Mouse (Mus musculus) lung, adult 18-20 months (tissue): Measurements from ENCODE around the gene Pon2.
"Not testable (repeated sequence)": the region's sequence is repeated elsewhere in the genome, so short reads cannot be mapped to it uniquely, and the experiment has no call there.

ENCODE experiments used
- DNase-seq, 2 experiments: peaks; one replicate each; pipeline ENCODE4 v3.0.0; 2022; ENCODE audit warnings: mixed read lengths in 2 of 2

The Pon2 gene

DNA sequence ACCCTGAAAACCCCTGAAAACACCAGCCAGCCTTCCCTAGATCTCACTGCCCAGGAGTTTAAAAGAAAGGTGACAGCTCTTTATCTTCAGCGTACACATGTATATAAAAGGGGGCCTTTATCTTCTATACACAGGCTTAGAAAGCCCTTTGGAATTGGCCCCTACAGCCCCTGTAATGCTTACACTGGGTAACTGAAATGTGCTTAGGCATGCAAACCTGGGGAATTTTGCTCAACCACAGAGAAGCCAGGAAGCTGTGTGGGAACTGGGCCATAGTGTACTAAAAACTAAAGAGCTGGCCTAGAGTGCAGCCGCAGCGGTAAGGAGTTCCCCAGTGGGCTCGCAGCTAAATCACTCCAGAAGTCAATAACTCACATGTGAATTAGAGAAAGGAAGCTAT is 6.8 kb downstream of the Pon2 start:
- no peak for DNase-seq

GRCm38 (mm10) chr6:5287919-5288318 is 10.3 kb downstream of the Pon2 start:
- no peak for DNase-seq

GRCm38 (mm10) chr6:5287392-5287791 is 10.9 kb downstream of the Pon2 start:
- DNase-seq: no peak

GRCm38 (mm10) chr6:5282418-5282817 is 15.8 kb downstream of the Pon2 start:
- no peak for DNase-seq

DNA sequence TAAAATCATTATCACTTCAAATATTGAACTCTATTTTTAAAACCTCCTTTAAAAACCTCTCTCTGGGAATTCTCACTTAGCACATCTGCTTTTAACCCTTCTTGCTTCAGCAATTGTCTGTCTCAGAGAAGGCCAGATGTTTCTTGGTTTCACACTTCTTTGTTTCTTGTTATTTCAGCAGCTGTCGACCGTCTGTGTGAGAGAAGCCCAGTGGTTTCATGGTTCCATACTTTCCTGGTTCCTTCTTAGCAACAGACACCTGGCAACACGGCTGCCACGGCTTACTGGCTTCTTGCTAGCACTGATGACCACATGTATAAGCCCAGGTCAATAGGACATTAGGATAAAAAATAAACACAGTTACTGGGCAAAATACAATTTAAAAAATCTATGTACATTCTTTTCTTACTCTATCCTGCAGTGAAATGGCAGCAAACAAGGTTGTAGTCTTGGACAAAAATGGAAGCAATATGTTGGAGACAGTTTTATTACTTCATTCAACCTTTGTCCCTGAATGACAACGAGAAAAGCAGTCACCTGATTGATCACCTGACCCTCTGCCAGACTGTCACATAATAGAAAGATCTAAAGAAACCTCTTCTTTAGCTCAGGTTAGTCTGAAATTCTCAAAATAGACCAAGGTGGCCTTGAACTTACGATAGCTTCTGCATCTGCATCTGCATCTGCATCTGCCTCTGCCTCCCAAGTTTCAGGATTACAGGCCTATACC is 17.5 kb downstream of the Pon2 start:
- no peak for DNase-seq

DNA sequence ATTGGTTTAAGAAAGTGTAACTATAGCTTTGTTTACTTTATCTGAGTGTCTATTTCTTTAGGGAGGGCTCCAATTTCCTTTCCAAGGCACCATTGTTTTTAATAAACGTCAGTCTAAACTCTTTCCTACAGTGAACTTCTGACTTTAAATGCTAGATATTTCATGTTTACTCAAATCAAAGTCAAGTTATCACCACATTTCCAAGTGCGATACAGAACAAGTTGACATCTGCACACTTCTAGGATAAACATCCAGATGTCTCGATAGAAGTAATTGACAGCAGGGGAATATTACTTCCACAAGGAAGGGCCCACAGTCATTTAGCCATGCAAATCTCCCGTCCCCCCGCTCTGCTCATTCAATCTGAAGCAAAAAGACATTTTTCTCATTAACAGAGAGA is 20.3 kb downstream of the Pon2 start:
- no peak for DNase-seq

GRCm38 (mm10) chr6:5269641-5270040 is 28.6 kb downstream of the Pon2 start:
- no peak for DNase-seq

DNA sequence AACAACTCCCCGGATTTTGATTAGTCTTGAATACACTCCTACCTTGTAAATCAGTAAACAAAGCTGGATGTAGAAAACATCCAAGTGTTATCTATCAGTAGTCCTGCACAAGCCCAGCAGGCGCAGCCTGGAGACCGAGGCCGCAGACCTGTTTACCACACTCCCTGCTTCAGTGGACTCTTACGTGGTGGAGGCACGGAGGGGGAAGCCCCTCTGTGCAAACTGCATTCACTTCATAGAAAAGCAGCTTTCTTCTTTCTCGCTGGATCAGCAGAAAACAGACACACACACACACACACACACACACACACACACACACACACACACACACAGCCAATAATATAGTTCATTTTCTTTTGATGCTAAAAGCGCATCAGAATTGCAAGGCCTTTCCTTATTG is 33.5 kb downstream of the Pon2 start:
- DNase-seq: no peak

DNA sequence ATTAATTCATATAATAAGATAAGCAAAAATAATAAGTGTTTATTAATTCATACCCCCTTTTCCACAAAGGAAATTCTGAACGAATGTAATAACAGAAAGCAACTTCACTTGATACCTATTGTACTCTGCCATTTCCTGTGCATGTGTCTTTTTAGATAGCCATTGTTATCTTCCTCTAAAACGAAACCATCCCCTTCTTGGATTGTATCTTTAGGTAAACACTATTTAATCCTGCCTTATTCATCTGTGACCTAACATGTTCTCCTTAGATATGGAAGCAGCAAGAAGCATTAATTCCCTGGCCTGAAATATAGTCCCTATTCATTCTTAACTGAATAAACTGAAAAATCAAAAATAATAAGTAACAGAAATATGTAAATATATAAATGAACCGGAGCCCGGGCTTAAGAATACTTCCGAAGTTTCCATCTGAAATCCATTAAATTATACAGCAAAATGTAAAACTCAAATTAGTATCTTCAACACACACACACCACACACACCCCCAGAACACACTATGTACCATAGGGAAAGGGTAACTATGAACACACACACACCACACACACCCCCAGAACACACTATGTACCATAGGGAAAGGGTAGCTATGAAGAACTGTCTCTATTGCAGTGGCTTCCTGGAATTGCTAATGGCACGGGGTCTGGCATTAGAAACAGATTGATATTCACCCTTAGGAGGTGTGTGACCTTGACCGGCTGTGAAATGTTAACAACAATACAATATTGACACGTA is 34.8 kb downstream of the Pon2 start:
- DNase-seq: no peak

DNA sequence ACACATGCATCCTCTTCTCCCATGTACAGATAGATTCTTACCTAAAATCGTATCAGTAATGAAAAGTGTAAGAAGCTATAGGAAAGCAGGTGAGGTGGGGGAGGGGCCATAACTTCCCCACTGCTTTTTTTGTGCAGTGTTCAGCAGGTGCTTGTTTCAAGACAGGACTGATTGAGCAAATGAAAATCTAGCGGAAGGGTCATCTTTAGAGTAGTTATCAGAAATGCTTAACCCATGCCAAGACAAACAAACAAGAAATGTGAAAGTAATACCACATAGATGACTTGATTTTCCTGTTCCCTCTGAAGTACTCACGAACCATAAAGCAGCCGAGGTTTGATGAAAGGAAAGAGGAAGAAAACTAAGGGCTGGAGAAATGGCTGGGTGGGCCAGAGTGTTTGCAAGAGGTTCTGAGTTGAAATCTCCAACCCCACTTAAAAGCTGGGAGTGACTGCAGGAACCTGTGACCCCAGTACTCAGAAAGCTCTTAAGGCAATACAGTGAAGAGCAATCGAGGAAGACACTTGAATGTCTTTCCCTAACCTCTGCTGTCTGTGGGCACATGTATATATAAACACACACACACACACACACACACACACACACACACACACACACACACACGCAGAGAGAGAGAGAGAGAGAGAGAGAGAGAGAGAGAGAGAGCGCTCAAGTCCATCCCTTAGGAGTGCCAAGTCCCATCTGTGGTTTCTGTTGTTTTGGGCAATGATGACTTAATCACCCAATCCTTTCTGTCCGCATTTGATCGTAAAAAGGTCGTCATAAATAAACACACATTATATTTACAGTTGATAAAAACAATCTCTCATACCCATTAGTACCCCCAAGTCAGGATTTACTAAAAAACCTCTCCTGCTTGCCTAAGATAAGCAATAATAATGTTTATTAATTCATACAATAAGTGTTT is 35.7 kb downstream of the Pon2 start:
- peak; percentile 48 to 64 for DNase-seq

DNA sequence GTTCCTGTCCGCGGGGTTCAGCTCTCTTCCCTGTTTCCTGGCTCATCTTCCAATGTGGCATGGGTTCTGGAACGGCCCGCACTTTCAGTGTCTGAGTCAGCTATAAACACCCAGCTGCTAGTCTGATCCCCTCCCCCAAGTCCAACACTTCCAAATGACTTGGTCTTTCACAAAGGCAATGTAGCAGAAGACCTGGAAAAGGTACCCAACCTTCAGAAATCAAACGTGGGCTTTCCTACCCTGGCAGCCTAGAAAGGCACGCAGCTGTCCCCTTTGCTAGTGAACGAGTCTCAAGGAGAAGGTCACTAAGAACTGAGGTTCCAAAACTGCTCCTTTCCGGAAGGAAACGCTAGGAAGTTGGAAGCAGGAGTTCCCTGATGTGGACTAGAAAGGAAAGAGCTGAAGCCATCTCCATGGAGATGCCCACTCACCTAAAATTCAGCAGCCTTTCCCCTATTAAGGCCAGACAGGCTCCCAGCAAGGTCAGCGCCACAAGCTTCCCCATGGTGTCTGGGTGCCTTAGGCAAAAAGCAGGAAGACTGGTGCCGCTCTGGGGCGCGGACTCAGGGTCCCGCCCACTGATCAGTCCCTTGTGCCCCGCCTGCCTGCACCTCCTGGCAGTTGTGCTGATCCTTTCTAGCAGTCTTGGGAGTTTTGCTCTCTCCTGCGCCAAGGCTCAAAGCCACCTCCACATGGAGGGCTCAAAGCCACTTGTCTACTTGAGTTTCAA is 42.4 kb downstream of the Pon2 start, which contains the start of gene Pon3:
TSS of gene Pon3 (minus strand) at position 565 of the 730 bp plus-strand sequence.
- DNase-seq: peak; percentile 85 to 87

GRCm38 (mm10) chr6:5255291-5255690 is 43.0 kb downstream of the Pon2 start:
- DNase-seq: no peak

- DNase-seq: no peak
Observed at GRCm38 (mm10) chr6:5254869-5255268, 43.4 kb downstream of the Pon2 start.

GRCm38 (mm10) chr6:5245926-5246325 is 52.3 kb downstream of the Pon2 start:
- no peak for DNase-seq

GRCm38 (mm10) chr6:5238799-5239198 is 59.5 kb downstream of the Pon2 start:
- no peak for DNase-seq

GRCm38 (mm10) chr6:5237510-5237909 is 60.7 kb downstream of the Pon2 start:
- DNase-seq: peak; percentile 35 to 72

DNA sequence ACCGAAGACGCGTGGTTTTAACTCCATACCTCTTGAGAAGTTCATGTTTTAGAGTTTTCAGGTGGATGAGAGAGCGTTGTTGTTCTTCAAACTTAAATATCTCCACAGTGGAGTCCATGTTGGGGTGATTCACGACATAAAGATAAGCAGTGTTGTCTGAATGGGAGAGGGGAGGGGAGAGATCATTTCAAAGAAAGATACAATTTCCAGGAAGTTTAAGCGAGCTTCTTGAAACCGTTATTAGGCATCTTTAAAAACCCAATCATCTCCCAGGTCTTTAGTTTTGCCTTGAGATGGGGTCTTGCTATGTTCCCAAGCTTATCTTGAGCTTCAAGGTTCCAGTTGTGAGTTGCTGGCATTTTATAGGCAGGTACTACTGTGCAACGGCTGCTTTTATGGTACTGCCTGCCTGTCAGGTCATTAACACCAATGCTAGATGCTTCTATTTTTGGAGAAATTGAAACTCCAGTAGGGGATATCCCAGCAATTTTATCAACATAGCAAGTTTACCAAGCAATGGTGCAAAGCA is 61.3 kb downstream of the Pon2 start:
- DNase-seq: no peak

DNA sequence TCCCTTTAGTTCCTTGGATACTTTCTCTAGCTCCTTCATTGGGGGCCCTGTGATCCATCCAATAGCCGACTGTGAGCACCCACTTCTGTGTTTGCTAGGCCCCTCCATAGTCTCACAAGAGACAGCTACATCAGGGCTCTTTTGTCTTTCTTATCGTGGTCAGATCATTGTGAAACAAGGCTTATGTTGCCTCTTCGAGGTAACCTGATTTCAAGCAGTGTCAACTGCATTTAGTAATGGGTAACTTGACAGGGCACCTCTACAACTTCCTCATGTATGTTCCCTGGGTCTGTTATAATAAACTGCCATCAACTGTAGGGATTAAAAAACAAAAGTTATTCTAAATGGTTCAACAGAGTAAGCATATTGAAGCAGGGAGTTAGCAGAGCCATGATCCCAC is 63.7 kb downstream of the Pon2 start:
- no peak for DNase-seq

DNA sequence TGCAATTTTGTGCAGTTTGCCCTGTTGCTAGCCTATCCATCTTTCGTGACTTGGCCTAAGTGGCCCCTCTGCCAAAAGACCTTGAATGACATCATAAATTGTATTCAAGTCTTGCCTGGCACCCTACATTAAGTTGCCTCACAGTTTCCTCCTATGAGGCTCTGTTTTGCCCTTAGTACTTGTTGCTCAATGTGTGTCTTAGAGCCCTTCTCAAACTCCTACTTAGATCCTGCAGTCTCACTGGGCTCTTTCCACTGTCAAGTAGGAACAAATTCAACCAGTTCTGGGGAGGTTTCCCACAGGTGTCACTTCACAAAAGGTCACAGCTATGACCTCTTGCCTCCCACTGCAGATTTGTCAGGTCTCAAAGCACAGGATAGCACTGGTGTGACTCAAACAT is 64.4 kb downstream of the Pon2 start:
- peak; percentile 34 to 67 for DNase-seq

DNA sequence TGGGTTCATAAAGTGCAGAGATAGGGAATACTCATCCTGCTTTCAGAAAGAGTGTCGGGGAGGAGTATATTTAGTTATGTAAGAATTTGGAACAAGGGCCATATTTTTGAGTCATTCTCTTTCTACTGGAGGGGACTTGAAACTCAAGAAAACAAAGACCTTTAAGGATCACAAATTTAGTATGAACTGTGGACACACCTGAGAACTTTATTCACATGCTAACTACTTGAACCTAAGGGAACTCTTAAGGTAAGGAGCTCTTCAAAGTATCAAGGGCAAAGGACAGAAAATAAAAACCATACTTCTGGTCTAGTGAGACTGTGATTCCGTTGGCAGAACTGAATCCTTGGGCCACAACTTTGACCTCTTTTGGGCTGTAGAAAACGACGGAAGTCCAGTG is 66.2 kb downstream of the Pon2 start:
- no peak for DNase-seq

GRCm38 (mm10) chr6:5230261-5230660 is 68.0 kb downstream of the Pon2 start:
- DNase-seq: no peak

DNA sequence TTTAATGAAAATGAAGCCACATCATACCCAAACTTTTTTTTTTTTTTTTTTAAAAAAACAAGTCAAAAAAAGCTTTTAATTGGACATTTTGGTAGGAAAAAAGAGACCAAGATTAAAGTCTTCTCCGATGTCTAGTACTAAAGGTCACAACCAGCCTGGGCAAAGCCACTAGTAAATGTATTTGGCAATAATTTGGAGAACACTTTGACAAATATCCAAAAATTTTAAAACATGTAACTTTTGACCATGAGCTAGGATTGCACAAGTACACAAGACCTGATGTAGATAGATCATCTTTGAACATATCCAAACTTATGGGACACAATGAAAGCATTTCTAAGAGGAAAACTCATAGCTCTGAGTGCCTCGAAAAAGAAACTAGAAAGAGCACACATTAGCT is 74.7 kb downstream of the Pon2 start:
- not testable (repeated sequence) for DNase-seq
